Mouse (Mus musculus): ENCODE measurements around the gene Trmt1.

GRCm38 (mm10) chr8:84702963-84703465, 16.9 kb downstream of the Trmt1 start:
- TF ChIP-seq CTCF (IDR thresholded peaks at IDR 0.05; ENCODE audit: control insufficient read depth, insufficient read depth, insufficient replicate concordance, low read depth, low read length): no peak
- no peak for TF ChIP-seq POLR2A (IDR thresholded peaks at IDR 0.05; ENCODE audit: control insufficient read depth, low read depth, low read length)
